Mouse (Mus musculus) gastrocnemius, postnatal 4 days (tissue): ENCODE measurements around the gene Phyhd1. TPM values are rescaled to one million over a fixed set of nuclear protein-coding genes. Genes with fewer than 3 reads are reported as not detected.

Experiments
- total RNA-seq, 2 experiments: library from RNA; stranded (reverse); gene quantifications; 2 replicates each; pipeline ENCODE4 v1.2.3; 2021

Phyhd1 gene
- total RNA-seq, 2 experiments from 2014 or later = 16.7 to 19.3 TPM

Other genes starting within 250 kb of the Phyhd1 start
- 10 to 100 TPM; 10.2 to 12.2 TPM for gene Wdr34, start 217.3 kb upstream of the Phyhd1 start, total RNA-seq
- gene Set, start 208.8 kb upstream of the Phyhd1 start, total RNA-seq = 100 to 1,000 TPM; 155 to 163 TPM
- gene Pkn3, start 188.5 kb upstream of the Phyhd1 start, total RNA-seq = 1 to 10 TPM; 8.0 to 9.6 TPM
- 1 to 10 TPM; 4.5 to 5.7 TPM for gene Zdhhc12, start 172.6 kb upstream of the Phyhd1 start, total RNA-seq
- gene Zer1, start 141.6 kb upstream of the Phyhd1 start, total RNA-seq = 10 to 100 TPM; 24.6 to 27.1 TPM
- 10 to 100 TPM; 24.7 to 26.2 TPM for gene Tbc1d13, start 132.5 kb upstream of the Phyhd1 start, total RNA-seq
- gene Endog, start 94.7 kb upstream of the Phyhd1 start, total RNA-seq = 10 to 100 TPM; 26.3 to 27.6 TPM
- gene Spout1, start 87.7 kb upstream of the Phyhd1 start, total RNA-seq = 10 to 100 TPM; 11.9 to 13.6 TPM
- gene Kyat1, start 60.4 kb upstream of the Phyhd1 start, total RNA-seq = 10 to 100 TPM; 11.9 to 12.7 TPM
- 10 to 100 TPM; 26.6 to 26.7 TPM for gene Lrrc8a, start 28.5 kb upstream of the Phyhd1 start, total RNA-seq
- 1 to 10 TPM; 1.0 to 1.3 TPM for gene Gm28035, start 25.6 kb upstream of the Phyhd1 start, total RNA-seq
- not detected for gene Gm28038, start 14.8 kb downstream of the Phyhd1 start, total RNA-seq
- 10 to 100 TPM; 21.3 to 21.5 TPM for gene Dolk, start 20.1 kb downstream of the Phyhd1 start, total RNA-seq
- gene Nup188, start 20.2 kb downstream of the Phyhd1 start, total RNA-seq = 10 to 100 TPM; 32.7 to 34.2 TPM
- 10 to 100 TPM; 53.6 to 63.6 TPM for gene Sh3glb2, start 93.1 kb downstream of the Phyhd1 start, total RNA-seq
- 10 to 100 TPM; 33.2 to 37.5 TPM for gene Miga2, start 98.0 kb downstream of the Phyhd1 start, total RNA-seq
- 10 to 100 TPM; 18.3 to 21.1 TPM for gene Dolpp1, start 126.1 kb downstream of the Phyhd1 start, total RNA-seq
- gene Crat, start 149.6 kb downstream of the Phyhd1 start, total RNA-seq = 100 to 1,000 TPM; 229 to 241 TPM
- 100 to 1,000 TPM; 122 to 132 TPM for gene Ptpa, start 149.8 kb downstream of the Phyhd1 start, total RNA-seq
- gene Ier5l, start 208.0 kb downstream of the Phyhd1 start, total RNA-seq = 1 to 10 TPM; 8.2 to 8.9 TPM